Mouse (Mus musculus): ENCODE results near the gene Bdkrb2. TPM values are rescaled to one million over a fixed set of nuclear protein-coding genes. Genes with fewer than 3 reads are reported as not detected.
A peak's percentile ranks its signal among the peaks of the same experiment; 100 is the strongest.

Bdkrb2 gene
- polyA plus RNA-seq, 1 experiment from 2014 or later: 4.0 TPM

DNA sequence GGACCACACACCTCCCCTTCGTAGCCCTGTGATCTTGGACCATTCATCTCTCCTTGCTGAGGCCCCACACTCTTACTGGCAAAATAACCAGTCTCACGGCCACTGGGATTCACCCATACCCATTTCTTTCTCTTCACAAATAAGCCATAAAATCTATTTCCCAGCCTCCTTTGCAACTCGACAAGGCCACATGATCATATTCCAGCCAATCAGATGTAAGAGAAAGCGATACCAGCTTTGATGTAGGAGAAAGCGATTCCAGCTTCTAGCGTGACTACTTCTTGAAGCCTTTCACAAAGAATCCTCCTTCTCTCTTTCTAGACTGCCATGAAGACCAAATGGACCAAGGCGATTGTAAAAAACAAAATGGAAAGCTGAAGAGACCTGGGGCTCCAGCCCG is 19.9 kb upstream of the Bdkrb2 start:
- no peak overlapping the region for H3K9ac ChIP-seq (ENCODE audit: low read length)
- H3K27ac ChIP-seq (replicated peaks): no peak overlapping the region
- H3K4me3 ChIP-seq (ENCODE audit: low read depth, low read length): no peak overlapping the region
- no peaks in the 10 kb centered on the region for H3K27me3 ChIP-seq (ENCODE audit: control insufficient read depth, insufficient read depth, low read length)
- TF ChIP-seq CTCF (IDR thresholded peaks at IDR 0.05; ENCODE audit: low read depth) (no peak), EP300 (optimal IDR thresholded peaks at IDR 0.05) (no peak)
- ATAC-seq (ENCODE audit: low FRiP score, low TSS enrichment) (no peak), DNase-seq (ENCODE audit: low spot score) (no peak)
- H3K4me2 ChIP-seq (replicated peaks; ENCODE audit: low read depth): no peak overlapping the region
- H3K4me1 ChIP-seq (replicated peaks; ENCODE audit: control insufficient read depth, insufficient read depth): peaks cover 2% of the 10 kb centered on the region; the same call in 1 of the 2 replicates
- H3K36me3 ChIP-seq (ENCODE audit: control insufficient read depth, insufficient read depth, low read length): no peaks in the 10 kb centered on the region
- no peaks in the 10 kb centered on the region for H3K9me3 ChIP-seq (ENCODE audit: control insufficient read depth, low read length)
- 73% methylated on average over 8 of the region's 8 CpGs for WGBS

- H3K36me3 ChIP-seq (ENCODE audit: control insufficient read depth, insufficient read depth, low read length): no peaks in the 10 kb centered on the region
Measured at GRCm38 (mm10) chr12:105543751-105544150, 19.3 kb upstream of the Bdkrb2 start.

GRCm38 (mm10) chr12:105544872-105545271 is 18.2 kb upstream of the Bdkrb2 start:
- H3K9me3 ChIP-seq (ENCODE audit: control insufficient read depth, low read length): no peaks in the 10 kb centered on the region
- no peak overlapping the region for H3K27ac ChIP-seq (replicated peaks)
- 81% methylated on average over 7 of the region's 7 CpGs for WGBS
- H3K36me3 ChIP-seq (ENCODE audit: control insufficient read depth, insufficient read depth, low read length): no peaks in the 10 kb centered on the region
- H3K9ac ChIP-seq (ENCODE audit: low read length): no peak overlapping the region
- H3K4me2 ChIP-seq (replicated peaks; ENCODE audit: low read depth): no peak overlapping the region
- no peak for DNase-seq (ENCODE audit: low spot score)
- peaks cover 2% of the 10 kb centered on the region; the same call in 1 of the 2 replicates for H3K4me1 ChIP-seq (replicated peaks; ENCODE audit: control insufficient read depth, insufficient read depth)
- ATAC-seq (ENCODE audit: low FRiP score, low TSS enrichment): no peak
- TF ChIP-seq CTCF (IDR thresholded peaks at IDR 0.05; ENCODE audit: low read depth): no peak
- no peak for TF ChIP-seq EP300 (optimal IDR thresholded peaks at IDR 0.05)
- no peak overlapping the region for H3K4me3 ChIP-seq (ENCODE audit: low read depth, low read length)
- H3K27me3 ChIP-seq (ENCODE audit: control insufficient read depth, insufficient read depth, low read length): no peaks in the 10 kb centered on the region

More at GRCm38 (mm10) chr12:105543751-105544150, 19.3 kb upstream of the Bdkrb2 start:
- Histone ChIP-seq H3K27ac (replicated peaks) (no peak overlapping the region), H3K4me1 (replicated peaks; ENCODE audit: control insufficient read depth, insufficient read depth) (peaks cover 2% of the 10 kb centered on the region; the same call in 1 of the 2 replicates), H3K27me3 (ENCODE audit: control insufficient read depth, insufficient read depth, low read length) (no peaks in the 10 kb centered on the region), H3K4me2 (replicated peaks; ENCODE audit: low read depth) (no peak overlapping the region), H3K4me3 (ENCODE audit: low read depth, low read length) (no peak overlapping the region), H3K9me3 (ENCODE audit: control insufficient read depth, low read length) (no peaks in the 10 kb centered on the region), H3K9ac (ENCODE audit: low read length) (no peak overlapping the region)
- TF ChIP-seq CTCF (IDR thresholded peaks at IDR 0.05; ENCODE audit: low read depth): no peak
- TF ChIP-seq EP300 (optimal IDR thresholded peaks at IDR 0.05): no peak
- ATAC-seq (ENCODE audit: low FRiP score, low TSS enrichment) (no peak), DNase-seq (ENCODE audit: low spot score) (no peak)
- 43% methylated on average over 6 of the region's 6 CpGs for WGBS

- ATAC-seq (ENCODE audit: low FRiP score, low TSS enrichment): no peak
- DNase-seq (ENCODE audit: low spot score): no peak
- H3K27me3 ChIP-seq (ENCODE audit: control insufficient read depth, insufficient read depth, low read length): no peaks in the 10 kb centered on the region
- WGBS: 19% methylated on average over 17 of the region's 17 CpGs
- H3K4me1 ChIP-seq (replicated peaks; ENCODE audit: control insufficient read depth, insufficient read depth): peaks cover 2% of the 10 kb centered on the region; the same call in 1 of the 2 replicates
- H3K27ac ChIP-seq (replicated peaks): peak overlapping the region; percentile 14; the same call in 1 of the 2 replicates
- TF ChIP-seq CTCF (IDR thresholded peaks at IDR 0.05; ENCODE audit: low read depth): peak; percentile 14; the same call in 1 of the 2 replicates
- peak; percentile 29 for TF ChIP-seq EP300 (optimal IDR thresholded peaks at IDR 0.05)
- no peaks in the 10 kb centered on the region for H3K36me3 ChIP-seq (ENCODE audit: control insufficient read depth, insufficient read depth, low read length)
- no peaks in the 10 kb centered on the region for H3K9me3 ChIP-seq (ENCODE audit: control insufficient read depth, low read length)
- no peak overlapping the region for H3K9ac ChIP-seq (ENCODE audit: low read length)
- no peak overlapping the region for H3K4me2 ChIP-seq (replicated peaks; ENCODE audit: low read depth)
- no peak overlapping the region for H3K4me3 ChIP-seq (ENCODE audit: low read depth, low read length)
Measured at GRCm38 (mm10) chr12:105545696-105546435, 17.2 kb upstream of the Bdkrb2 start.

DNA sequence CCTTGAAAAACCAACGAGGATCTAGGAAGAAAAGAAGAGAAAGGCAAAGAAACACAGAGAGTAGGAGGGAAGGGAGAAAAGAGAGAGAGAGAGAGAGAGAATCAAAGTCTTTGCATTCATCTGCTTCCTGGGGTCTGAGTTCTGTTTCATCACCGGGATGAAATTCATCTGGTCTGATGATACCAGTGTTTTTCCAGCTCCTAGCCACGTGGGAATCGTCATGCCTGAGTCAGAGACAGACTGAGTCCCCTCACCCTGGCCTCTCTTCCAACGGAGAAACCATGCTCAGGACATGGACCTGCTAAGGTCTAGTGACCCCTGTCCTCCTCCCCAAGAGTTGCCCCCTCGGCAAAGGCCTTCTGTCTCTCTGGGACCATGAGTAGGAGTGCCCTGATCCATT is 16.5 kb upstream of the Bdkrb2 start:
- Histone ChIP-seq H3K9me3 (ENCODE audit: control insufficient read depth, low read length) (no peaks in the 10 kb centered on the region), H3K36me3 (ENCODE audit: control insufficient read depth, insufficient read depth, low read length) (no peaks in the 10 kb centered on the region), H3K27me3 (ENCODE audit: control insufficient read depth, insufficient read depth, low read length) (no peaks in the 10 kb centered on the region), H3K4me2 (replicated peaks; ENCODE audit: low read depth) (no peak overlapping the region), H3K4me1 (replicated peaks; ENCODE audit: control insufficient read depth, insufficient read depth) (peaks cover 2% of the 10 kb centered on the region; the same call in 1 of the 2 replicates), H3K27ac (replicated peaks) (0 out of 2 replicates have a peak overlapping the region, but pooled peaks have one; percentile 14), H3K9ac (ENCODE audit: low read length) (no peak overlapping the region), H3K4me3 (ENCODE audit: low read depth, low read length) (no peak overlapping the region)
- TF ChIP-seq EP300 (optimal IDR thresholded peaks at IDR 0.05): no peak
- TF ChIP-seq CTCF (IDR thresholded peaks at IDR 0.05; ENCODE audit: low read depth): no peak
- DNase-seq (ENCODE audit: low spot score): no peak
- 49% methylated on average over 6 of the region's 6 CpGs for WGBS
- ATAC-seq (ENCODE audit: low FRiP score, low TSS enrichment): no peak

GRCm38 (mm10) chr12:105547151-105547550 is 15.9 kb upstream of the Bdkrb2 start:
- no peaks in the 10 kb centered on the region for H3K9me3 ChIP-seq (ENCODE audit: control insufficient read depth, low read length)
- peak; percentile 17; the same call in 1 of the 2 replicates for TF ChIP-seq CTCF (IDR thresholded peaks at IDR 0.05; ENCODE audit: low read depth)
- no peak for TF ChIP-seq EP300 (optimal IDR thresholded peaks at IDR 0.05)
- no peak for ATAC-seq (ENCODE audit: low FRiP score, low TSS enrichment)

More at GRCm38 (mm10) chr12:105547151-105547550, 15.9 kb upstream of the Bdkrb2 start:
- DNase-seq (ENCODE audit: low spot score): no peak
- Histone ChIP-seq H3K4me1 (replicated peaks; ENCODE audit: control insufficient read depth, insufficient read depth) (peaks cover 2% of the 10 kb centered on the region; the same call in 1 of the 2 replicates), H3K27ac (replicated peaks) (peak overlapping the region; percentile 14; the same call in 1 of the 2 replicates), H3K27me3 (ENCODE audit: control insufficient read depth, insufficient read depth, low read length) (no peaks in the 10 kb centered on the region), H3K9ac (ENCODE audit: low read length) (no peak overlapping the region), H3K4me2 (replicated peaks; ENCODE audit: low read depth) (no peak overlapping the region), H3K4me3 (ENCODE audit: low read depth, low read length) (no peak overlapping the region), H3K36me3 (ENCODE audit: control insufficient read depth, insufficient read depth, low read length) (no peaks in the 10 kb centered on the region)
- 39% methylated on average over 2 of the region's 2 CpGs for WGBS
